Comparison of ENCODE assay signal across 10 mouse cellular contexts in genomic region chr1:78412668-78413067, GRCm38 (mm10).
DNase-seq lines count a peak whose midpoint lies in the region; ATAC-seq and TF ChIP-seq lines count a peak whose summit lies in the region.
"Had no signal": no experiment of that assay in that cellular context is flagged by ENCODE, and none has a peak within 500 bp of the region (broad histone marks: within the 10 kb centered on the region; RNA-seq: fewer than 3 reads in every experiment).

No protein-coding gene starts in this region.

- no peak for TF ChIP-seq CTCF in heart, postnatal 0 days (IDR thresholded peaks at IDR 0.05; ENCODE audit: low read depth)
- TF ChIP-seq CTCF in heart, adult 2 months (IDR thresholded peaks at IDR 0.05) = no peak
- TF ChIP-seq CTCF in MEL (IDR thresholded peaks at IDR 0.05 in 2 of 3, conservative IDR thresholded peaks at IDR 0.05 in 1 of 3; ENCODE audit: control insufficient read depth in 1 of 3, insufficient read depth in 1 of 3, low read depth in 2 of 3, low read length in 3 of 3, poor library complexity in 1 of 3, severe bottlenecking in 1 of 3) = no peak
- no peak for TF ChIP-seq CTCF in liver, postnatal 0 days (IDR thresholded peaks at IDR 0.05; ENCODE audit: low read depth)

- peaks cover 1% of the 10 kb centered on the region; the same call in 1 of the 2 replicates for H3K36me3 ChIP-seq in heart, postnatal 0 days (replicated peaks; ENCODE audit: control insufficient read depth, insufficient read depth, low read length)
- no peaks in the 10 kb centered on the region for H3K36me3 ChIP-seq in heart, adult 2 months (ENCODE audit: control insufficient read depth, insufficient read depth, low read length)
- H3K36me3 ChIP-seq in MEL (ENCODE audit: control insufficient read depth in 1 of 2, insufficient read depth in 2 of 2, low read length in 2 of 2) = no peaks in the 10 kb centered on the region
- H3K36me3 ChIP-seq in liver, postnatal 0 days (replicated peaks; ENCODE audit: insufficient read depth, low read length) = no peaks in the 10 kb centered on the region
- H3K36me3 ChIP-seq in midbrain, embryonic 15.5 days (replicated peaks) = no peaks in the 10 kb centered on the region

- no peak for TF ChIP-seq RAD21 in MEL (IDR thresholded peaks at IDR 0.05; ENCODE audit: low read depth, low read length)

- TF ChIP-seq EP300 in heart, postnatal 0 days (IDR thresholded peaks at IDR 0.05; ENCODE audit: low read depth) = no peak
- no peak for TF ChIP-seq EP300 in heart, adult 2 months (IDR thresholded peaks at IDR 0.05; ENCODE audit: insufficient read depth, low read depth, low read length)
- TF ChIP-seq EP300 in MEL (IDR thresholded peaks at IDR 0.05; ENCODE audit: low read depth in 1 of 2, low read length in 2 of 2) = no peak
- TF ChIP-seq EP300 in liver, postnatal 0 days (IDR thresholded peaks at IDR 0.05; ENCODE audit: low read depth) = no peak

- no peaks in the 10 kb centered on the region for H3K79me2 ChIP-seq in heart, adult 2 months (replicated peaks; ENCODE audit: control insufficient read depth, insufficient read depth, low read length)
- no peaks in the 10 kb centered on the region for H3K79me2 ChIP-seq in MEL (ENCODE audit: control insufficient read depth, insufficient read depth, low read length, poor library complexity)

- no peak overlapping the region for H3K4me2 ChIP-seq in heart, postnatal 0 days (ENCODE audit: low read depth, low read length)
- H3K4me2 ChIP-seq in liver, postnatal 0 days (ENCODE audit: low read depth, low read length) = peak overlapping the region; percentile 9; the same call in 1 of the 2 replicates
- H3K4me2 ChIP-seq in midbrain, embryonic 15.5 days = no peak overlapping the region

- no peak overlapping the region for H3K4me3 ChIP-seq in heart, postnatal 0 days (ENCODE audit: low read depth, low read length)
- no peak overlapping the region for H3K4me3 ChIP-seq in heart, adult 2 months
- no peak overlapping the region for H3K4me3 ChIP-seq in MEL (ENCODE audit: control insufficient read depth in 1 of 2, insufficient read depth in 1 of 2, low read depth in 2 of 2, low read length in 2 of 2)
- no peak overlapping the region for H3K4me3 ChIP-seq in liver, postnatal 0 days (ENCODE audit: low read depth, low read length)
- H3K4me3 ChIP-seq in midbrain, embryonic 15.5 days = no peak overlapping the region
- H3K4me3 ChIP-seq: layer of hippocampus, adult 2 months had no signal

- no peaks in the 10 kb centered on the region for H3K27me3 ChIP-seq in heart, postnatal 0 days (ENCODE audit: control insufficient read depth, insufficient read depth, low read length)
- H3K27me3 ChIP-seq in heart, adult 2 months (ENCODE audit: control insufficient read depth, insufficient read depth, low read length) = no peaks in the 10 kb centered on the region
- H3K27me3 ChIP-seq in MEL (ENCODE audit: control insufficient read depth in 1 of 2, insufficient read depth in 2 of 2, low read length in 2 of 2) = no peaks in the 10 kb centered on the region
- no peaks in the 10 kb centered on the region for H3K27me3 ChIP-seq in liver, postnatal 0 days (ENCODE audit: insufficient read depth, low read length)
- no peaks in the 10 kb centered on the region for H3K27me3 ChIP-seq in midbrain, embryonic 15.5 days (replicated peaks)

- no peak for DNase-seq in heart, postnatal 0 days (ENCODE audit: low spot score)
- no peak for DNase-seq in heart, adult 2 months
- DNase-seq in MEL (ENCODE audit: low read depth, low spot score) = peak; percentile 25
- DNase-seq in liver, postnatal 0 days = no peak
- DNase-seq in cerebellum, adult 9-10 months = no peak
- DNase-seq in spleen, postnatal 14 days (ENCODE audit: low spot score in 2 of 2) = no peak

- ATAC-seq in heart, postnatal 0 days (ENCODE audit: insufficient read depth, low read depth) = peak; percentile 20; the same call in 1 of the 2 replicates
- peak; percentile 32 to 42; a peak in 1 of 4 replicates for ATAC-seq in hematopoietic stem cell, adult 5-6 weeks (replicated peaks in 1 of 2; ENCODE audit: insufficient read depth in 1 of 2, low FRiP score in 2 of 2, low TSS enrichment in 1 of 2, low read depth in 1 of 2, poor library complexity in 2 of 2, severe bottlenecking in 2 of 2)
- peak; percentile 61; the same call in 1 of the 2 replicates for ATAC-seq in liver, postnatal 0 days
- no peak for ATAC-seq in midbrain, embryonic 15.5 days (replicated peaks)
- ATAC-seq: midbrain, embryonic 16.5 days had no signal

- intact Hi-C loops in heart, adult 2 months (cut with DNase I) = no loop called here

- H3K4me1 ChIP-seq in heart, postnatal 0 days (ENCODE audit: control insufficient read depth, insufficient read depth) = no peaks in the 10 kb centered on the region
- no peaks in the 10 kb centered on the region for H3K4me1 ChIP-seq in heart, adult 2 months (ENCODE audit: control insufficient read depth, insufficient read depth, low read length)
- no peaks in the 10 kb centered on the region for H3K4me1 ChIP-seq in MEL (ENCODE audit: control insufficient read depth in 1 of 2, insufficient read depth in 2 of 2, low read length in 2 of 2)
- peaks cover 7% of the 10 kb centered on the region; the same call in 1 of the 2 replicates for H3K4me1 ChIP-seq in liver, postnatal 0 days (ENCODE audit: insufficient read depth)
- no peaks in the 10 kb centered on the region for H3K4me1 ChIP-seq in midbrain, embryonic 15.5 days

- H3K27ac ChIP-seq in heart, postnatal 0 days (ENCODE audit: low read depth) = no peak overlapping the region
- H3K27ac ChIP-seq in heart, adult 2 months = no peak overlapping the region
- no peak overlapping the region for H3K27ac ChIP-seq in MEL (ENCODE audit: control insufficient read depth, low read depth, low read length)
- H3K27ac ChIP-seq in liver, postnatal 0 days (ENCODE audit: low read depth) = no peak overlapping the region
- H3K27ac ChIP-seq in midbrain, embryonic 15.5 days = no peak overlapping the region
- H3K27ac ChIP-seq: layer of hippocampus, adult 2 months had no signal

- no peak overlapping the region for H3K9ac ChIP-seq in heart, postnatal 0 days (replicated peaks; ENCODE audit: low read depth, low read length)
- no peak overlapping the region for H3K9ac ChIP-seq in heart, adult 2 months (ENCODE audit: low read depth, low read length)
- H3K9ac ChIP-seq in MEL (ENCODE audit: control insufficient read depth, low read depth, low read length, poor library complexity, severe bottlenecking) = no peak overlapping the region
- H3K9ac ChIP-seq in liver, postnatal 0 days (replicated peaks) = peak overlapping the region; percentile 7; the same call in 1 of the 2 replicates
- no peak overlapping the region for H3K9ac ChIP-seq in midbrain, embryonic 15.5 days

- H3K9me3 ChIP-seq in heart, postnatal 0 days (replicated peaks; ENCODE audit: control insufficient read depth, low read length) = no peaks in the 10 kb centered on the region
- H3K9me3 ChIP-seq in MEL (replicated peaks; ENCODE audit: insufficient read depth, low read length) = no peaks in the 10 kb centered on the region
- H3K9me3 ChIP-seq in liver, postnatal 0 days (ENCODE audit: low read length) = no peaks in the 10 kb centered on the region
- H3K9me3 ChIP-seq in midbrain, embryonic 15.5 days = no peaks in the 10 kb centered on the region

- no peak for TF ChIP-seq POLR2A in heart, adult 2 months (IDR thresholded peaks at IDR 0.05; ENCODE audit: insufficient read depth, low read depth, low read length)
- TF ChIP-seq POLR2A in MEL (IDR thresholded peaks at IDR 0.05; ENCODE audit: control insufficient read depth in 1 of 2, insufficient read depth in 1 of 2, low read depth in 1 of 2, low read length in 2 of 2, poor library complexity in 1 of 2) = no peak

- 21% methylated on average over 7 of the region's 7 CpGs for WGBS in heart, postnatal 0 days
- WGBS in heart, adult 2 months = 28% methylated on average over 7 of the region's 7 CpGs
- 14% methylated on average over 7 of the region's 7 CpGs for WGBS in liver, postnatal 0 days (ENCODE audit: insufficient replicate concordance)
- 32% methylated on average over 7 of the region's 7 CpGs for WGBS in midbrain, embryonic 15.5 days

TF ChIP-seq in MEL, 35 proteins besides CTCF, POLR2A, EP300 and RAD21:
- no peak for TF ChIP-seq TCF12 (IDR thresholded peaks at IDR 0.05; ENCODE audit: low read depth, low read length)
- TF ChIP-seq MAFK (IDR thresholded peaks at IDR 0.05; ENCODE audit: borderline replicate concordance, low read depth, low read length) = no peak
- TF ChIP-seq GATA1 (IDR thresholded peaks at IDR 0.05; ENCODE audit: low read depth, low read length) = no peak
- TF ChIP-seq SMC3 (IDR thresholded peaks at IDR 0.05; ENCODE audit: low read depth, low read length) = no peak
- TF ChIP-seq MAX (IDR thresholded peaks at IDR 0.05; ENCODE audit: low read length) = no peak
- no peak for TF ChIP-seq MYB (IDR thresholded peaks at IDR 0.05; ENCODE audit: low read depth, low read length)
- TF ChIP-seq ZC3H11A (IDR thresholded peaks at IDR 0.05; ENCODE audit: low read depth, low read length) = no peak
